Mouse (Mus musculus) heart, embryonic 13.5 days (tissue): ENCODE measurements around the gene Myo1d. TPM values are rescaled to one million over a fixed set of nuclear protein-coding genes. Genes with fewer than 3 reads are reported as not detected.

ENCODE experiments used
- ATAC-seq: fragments of 200-750 bp; cut with Nextera tagmentation; 2 replicates; pipeline ENCODE4 v1.8.0; 2017; ENCODE audit warnings: moderate TSS enrichment; ENCODE audit not compliant: insufficient number of reproducible peaks, low FRiP score, low TSS enrichment; ENCODE audit errors: extremely low read depth
- H3K27ac ChIP-seq: fragments of 300-500 bp; sonication (generic); replicated peaks from 2 replicates; pipeline ENCODE4 v1.5.1; 2015; ENCODE audit warnings: moderate library complexity, mild to moderate bottlenecking, inconsistent platforms
- H3K27me3 ChIP-seq: fragments of 300-500 bp; sonication (generic); replicated peaks from 2 replicates; pipeline ENCODE4 v1.6.1; 2015; ENCODE audit warnings: mild to moderate bottlenecking, inconsistent platforms
- H3K36me3 ChIP-seq: fragments of 300-500 bp; sonication (generic); 2 replicates; pipeline ENCODE4 v1.6.1; 2015; ENCODE audit warnings: mild to moderate bottlenecking, inconsistent platforms
- H3K4me1 ChIP-seq: fragments of 300-500 bp; sonication (generic); 2 replicates; pipeline ENCODE4 v1.6.1; 2015; ENCODE audit warnings: inconsistent platforms
- H3K4me2 ChIP-seq: fragments of 300-500 bp; sonication (generic); 2 replicates; pipeline ENCODE4 v1.6.1; 2015; ENCODE audit warnings: inconsistent platforms, mild to moderate bottlenecking, moderate library complexity
- H3K4me3 ChIP-seq: fragments of 300-500 bp; sonication (generic); 2 replicates; pipeline ENCODE4 v1.5.1; 2015; ENCODE audit warnings: moderate library complexity, mild to moderate bottlenecking, inconsistent platforms
- H3K9ac ChIP-seq: fragments of 300-500 bp; sonication (generic); 2 replicates; pipeline ENCODE4 v1.6.1; 2015; ENCODE audit warnings: inconsistent platforms, mild to moderate bottlenecking, moderate library complexity
- H3K9me3 ChIP-seq: fragments of 300-500 bp; sonication (generic); 2 replicates; pipeline ENCODE4 v1.6.1; 2016; ENCODE audit warnings: inconsistent platforms
- WGBS: fragments of 180-500 bp; shearing (Covaris S2); methylation state at CpG from one replicate; pipeline ENCODE4 v1.1.7; 2015; ENCODE audit warnings: mixed read lengths; 5-methylcytosine and 5-hydroxymethylcytosine counted together
- polyA plus RNA-seq: library from polyadenylated mRNA; unstranded; fragments of >200 nt; fragmentation: Nextera tagmentation; extraction: Ambion mirVana; gene quantifications from 2 replicates; pipeline ENCODE4 v1.2.1, GENCODE M21; 2015

The Myo1d gene
- polyA plus RNA-seq, 1 experiment from 2014 or later, result 9.1 TPM

GRCm38 (mm10) chr11:80799979-80800378 lies 20.2 kb upstream of the Myo1d start:
- 0 out of 2 replicates have a peak, but pooled peaks cover 6% of the 10 kb centered on the region for H3K4me1 ChIP-seq
- no peak overlapping the region for H3K4me3 ChIP-seq

GRCm38 (mm10) chr11:80795431-80795830 lies 15.6 kb upstream of the Myo1d start:
- Histone ChIP-seq H3K9ac (no peak overlapping the region), H3K4me2 (no peak overlapping the region), H3K4me1 (peaks cover 9% of the 10 kb centered on the region; the same call in 1 of the 2 replicates), H3K36me3 (no peaks in the 10 kb centered on the region), H3K9me3 (no peaks in the 10 kb centered on the region), H3K27ac (no peak overlapping the region), H3K27me3 (no peaks in the 10 kb centered on the region), H3K4me3 (no peak overlapping the region)
- 47% methylated on average over 8 of the region's 8 CpGs for WGBS
- ATAC-seq, result no peak

More at GRCm38 (mm10) chr11:80799979-80800378, 20.2 kb upstream of the Myo1d start:
- no peak overlapping the region for H3K4me2 ChIP-seq
- no peak for ATAC-seq
- no peaks in the 10 kb centered on the region for H3K27me3 ChIP-seq
- no peaks in the 10 kb centered on the region for H3K36me3 ChIP-seq
- H3K27ac ChIP-seq, result no peak overlapping the region
- H3K9me3 ChIP-seq, result no peaks in the 10 kb centered on the region
- H3K9ac ChIP-seq, result no peak overlapping the region
- 36% methylated on average over 3 of the region's 3 CpGs for WGBS

- Histone ChIP-seq H3K27ac (no peak overlapping the region), H3K9me3 (no peaks in the 10 kb centered on the region), H3K9ac (no peak overlapping the region), H3K27me3 (no peaks in the 10 kb centered on the region), H3K4me1 (peaks cover 9% of the 10 kb centered on the region; the same call in 1 of the 2 replicates), H3K4me3 (no peak overlapping the region), H3K4me2 (no peak overlapping the region), H3K36me3 (no peaks in the 10 kb centered on the region)
- 84% methylated on average over 4 of the region's 4 CpGs for WGBS
- ATAC-seq, result no peak
Observed at GRCm38 (mm10) chr11:80794290-80794689, 14.5 kb upstream of the Myo1d start.

GRCm38 (mm10) chr11:80793386-80793785 lies 13.6 kb upstream of the Myo1d start:
- peaks cover 7% of the 10 kb centered on the region; the same call in 1 of the 2 replicates for H3K4me1 ChIP-seq
- H3K9me3 ChIP-seq, result no peaks in the 10 kb centered on the region
- 82% methylated on average over 4 of the region's 4 CpGs for WGBS
- no peaks in the 10 kb centered on the region for H3K36me3 ChIP-seq
- no peak overlapping the region for H3K4me3 ChIP-seq
- no peaks in the 10 kb centered on the region for H3K27me3 ChIP-seq
- no peak overlapping the region for H3K4me2 ChIP-seq
- no peak overlapping the region for H3K9ac ChIP-seq
- ATAC-seq, result no peak
- H3K27ac ChIP-seq, result no peak overlapping the region

- H3K4me1 ChIP-seq, result peaks cover 3% of the 10 kb centered on the region; the same call in 1 of the 2 replicates
- H3K4me3 ChIP-seq, result no peak overlapping the region
- no peak overlapping the region for H3K9ac ChIP-seq
- H3K36me3 ChIP-seq, result no peaks in the 10 kb centered on the region
- no peak overlapping the region for H3K27ac ChIP-seq
- whole genome bisulfite sequencing, result 42% methylated on average over 3 of the region's 3 CpGs
- no peak overlapping the region for H3K4me2 ChIP-seq
- no peaks in the 10 kb centered on the region for H3K27me3 ChIP-seq
- no peaks in the 10 kb centered on the region for H3K9me3 ChIP-seq
- no peak for ATAC-seq
Observed at GRCm38 (mm10) chr11:80791677-80792432, 12.0 kb upstream of the Myo1d start.

GRCm38 (mm10) chr11:80790413-80790812 lies 10.6 kb upstream of the Myo1d start:
- ATAC-seq, result no peak
- WGBS, result 59% methylated on average over 3 of the region's 3 CpGs

GRCm38 (mm10) chr11:80789647-80790240 lies 9.9 kb upstream of the Myo1d start:
- no peak overlapping the region for H3K4me2 ChIP-seq
- no peaks in the 10 kb centered on the region for H3K27me3 ChIP-seq
- H3K4me3 ChIP-seq, result no peak overlapping the region
- no peaks in the 10 kb centered on the region for H3K9me3 ChIP-seq
- no peak overlapping the region for H3K27ac ChIP-seq
- 59% methylated on average over 7 of the region's 7 CpGs for WGBS
- H3K4me1 ChIP-seq, result peaks cover 12% of the 10 kb centered on the region
- no peak for ATAC-seq
- H3K36me3 ChIP-seq, result no peaks in the 10 kb centered on the region
- no peak overlapping the region for H3K9ac ChIP-seq

More at GRCm38 (mm10) chr11:80790413-80790812, 10.6 kb upstream of the Myo1d start:
- no peak overlapping the region for H3K4me2 ChIP-seq
- no peaks in the 10 kb centered on the region for H3K36me3 ChIP-seq
- no peaks in the 10 kb centered on the region for H3K27me3 ChIP-seq
- H3K4me1 ChIP-seq, result peaks cover 7% of the 10 kb centered on the region
- no peaks in the 10 kb centered on the region for H3K9me3 ChIP-seq
- H3K9ac ChIP-seq, result no peak overlapping the region
- H3K4me3 ChIP-seq, result no peak overlapping the region
- H3K27ac ChIP-seq, result no peak overlapping the region

GRCm38 (mm10) chr11:80785672-80786071 lies 5.8 kb upstream of the Myo1d start:
- Histone ChIP-seq H3K27me3 (no peaks in the 10 kb centered on the region), H3K4me3 (no peak overlapping the region), H3K4me1 (peaks cover 21% of the 10 kb centered on the region), H3K4me2 (no peak overlapping the region), H3K36me3 (no peaks in the 10 kb centered on the region), H3K9me3 (no peaks in the 10 kb centered on the region), H3K9ac (no peak overlapping the region), H3K27ac (no peak overlapping the region)
- WGBS, result 63% methylated on average over 5 of the region's 5 CpGs
- no peak for ATAC-seq

GRCm38 (mm10) chr11:80784294-80784743 lies 4.5 kb upstream of the Myo1d start:
- peaks cover 25% of the 10 kb centered on the region for H3K4me1 ChIP-seq
- H3K27me3 ChIP-seq, result no peaks in the 10 kb centered on the region
- H3K36me3 ChIP-seq, result no peaks in the 10 kb centered on the region
- no peak overlapping the region for H3K4me3 ChIP-seq
- no peak for ATAC-seq
- no peaks in the 10 kb centered on the region for H3K9me3 ChIP-seq
- H3K27ac ChIP-seq, result peak overlapping the region; percentile 76
- peak overlapping the region; percentile 20; the same call in 1 of the 2 replicates for H3K4me2 ChIP-seq
- WGBS, result 6% methylated on average over 3 of the region's 3 CpGs
- H3K9ac ChIP-seq, result peak overlapping the region; percentile 28; the same call in 1 of the 2 replicates

GRCm38 (mm10) chr11:80783460-80783859 lies 3.6 kb upstream of the Myo1d start:
- no peak overlapping the region for H3K9ac ChIP-seq
- H3K4me1 ChIP-seq, result peaks cover 33% of the 10 kb centered on the region
- no peak for ATAC-seq
- no peak overlapping the region for H3K4me2 ChIP-seq
- no peak overlapping the region for H3K4me3 ChIP-seq
- no peak overlapping the region for H3K27ac ChIP-seq
- H3K9me3 ChIP-seq, result no peaks in the 10 kb centered on the region
- no peaks in the 10 kb centered on the region for H3K36me3 ChIP-seq
- WGBS, result 38% methylated on average over 7 of the region's 7 CpGs
- H3K27me3 ChIP-seq, result no peaks in the 10 kb centered on the region

GRCm38 (mm10) chr11:80781535-80781934 lies 1.7 kb upstream of the Myo1d start:
- H3K4me2 ChIP-seq, result no peak overlapping the region
- no peak overlapping the region for H3K27ac ChIP-seq
- no peak overlapping the region for H3K9ac ChIP-seq
- no peaks in the 10 kb centered on the region for H3K9me3 ChIP-seq
- no peaks in the 10 kb centered on the region for H3K36me3 ChIP-seq
- 76% methylated on average over 2 of the region's 2 CpGs for WGBS
- H3K4me1 ChIP-seq, result peaks cover 40% of the 10 kb centered on the region
- no peak for ATAC-seq
- H3K27me3 ChIP-seq, result no peaks in the 10 kb centered on the region
- no peak overlapping the region for H3K4me3 ChIP-seq
